Mouse (Mus musculus) brain, embryonic 18.5 days (tissue): ENCODE data around the gene Clic4.
"Not testable (repeated sequence)": the region's sequence is repeated elsewhere in the genome, so short reads cannot be mapped to it uniquely, and the experiment has no call there.

ENCODE experiments used
- DNase-seq: peaks from one replicate; pipeline ENCODE4 v3.0.0-alpha.2; 2012; ENCODE audit warnings: low read depth, low spot score

Gene Clic4

GRCm38 (mm10) chr4:135292477-135293089 lies 20.0 kb upstream of the Clic4 start:
- DNase-seq: no peak

- no peak for DNase-seq
These were observed 19.2 kb upstream of the Clic4 start for GRCm38 (mm10) chr4:135291841-135292240.

- DNase-seq: no peak
These were observed 18.6 kb upstream of the Clic4 start for GRCm38 (mm10) chr4:135291199-135291598.

- no peak for DNase-seq
These were observed 15.4 kb upstream of the Clic4 start for GRCm38 (mm10) chr4:135287975-135288374.

- no peak for DNase-seq
These were observed 14.3 kb upstream of the Clic4 start for GRCm38 (mm10) chr4:135286833-135287395.

GRCm38 (mm10) chr4:135286033-135286622 lies 13.5 kb upstream of the Clic4 start:
- no peak for DNase-seq

GRCm38 (mm10) chr4:135285436-135285835 lies 12.8 kb upstream of the Clic4 start:
- no peak for DNase-seq

GRCm38 (mm10) chr4:135283875-135284274 lies 11.3 kb upstream of the Clic4 start:
- DNase-seq: no peak

GRCm38 (mm10) chr4:135283417-135283816 lies 10.8 kb upstream of the Clic4 start:
- no peak for DNase-seq

- no peak for DNase-seq
These were observed 10.2 kb upstream of the Clic4 start for GRCm38 (mm10) chr4:135282651-135283290.

- not testable (repeated sequence) for DNase-seq
These were observed 7.4 kb upstream of the Clic4 start for GRCm38 (mm10) chr4:135280016-135280415.

GRCm38 (mm10) chr4:135276681-135277379 lies 4.2 kb upstream of the Clic4 start:
- no peak for DNase-seq

GRCm38 (mm10) chr4:135274761-135275160 lies 2.1 kb upstream of the Clic4 start:
- no peak for DNase-seq

- DNase-seq: no peak
These were observed 681 bp upstream of the Clic4 start for GRCm38 (mm10) chr4:135273307-135273682.

- no peak for DNase-seq
These were observed 565 bp downstream of the Clic4 start for GRCm38 (mm10) chr4:135271881-135272616.

- no peak for DNase-seq
These were observed 1.2 kb downstream of the Clic4 start for GRCm38 (mm10) chr4:135271419-135271828.

GRCm38 (mm10) chr4:135270476-135270875 lies 2.1 kb downstream of the Clic4 start:
- DNase-seq: no peak

GRCm38 (mm10) chr4:135269656-135270341 lies 2.8 kb downstream of the Clic4 start:
- no peak for DNase-seq

- no peak for DNase-seq
These were observed 5.1 kb downstream of the Clic4 start for GRCm38 (mm10) chr4:135267521-135267920.

- DNase-seq: no peak
These were observed 5.6 kb downstream of the Clic4 start for GRCm38 (mm10) chr4:135266987-135267386.

- no peak for DNase-seq
These were observed 12.2 kb downstream of the Clic4 start for GRCm38 (mm10) chr4:135260434-135260833.
